Comparison of ENCODE assay signal across 21 mouse cellular contexts in genomic region chr9:119513816-119514215, GRCm38 (mm10).
"Had no signal": no experiment of that assay in that cellular context is flagged by ENCODE, and none has a peak within 500 bp of the region (broad histone marks: within the 10 kb centered on the region; RNA-seq: fewer than 3 reads in every experiment).

No protein-coding gene starts in this region.

- H3K36me3 ChIP-seq: hindbrain, embryonic 10.5 days; hindbrain, embryonic 12.5 days; intestine, embryonic 15.5 days; limb, embryonic 10.5 days; limb, embryonic 12.5 days; liver, embryonic 13.5 days; liver, embryonic 15.5 days had no signal

- H3K4me1 ChIP-seq: limb, embryonic 12.5 days; liver, embryonic 13.5 days; liver, embryonic 15.5 days had no signal

- H3K9ac ChIP-seq: heart, embryonic 13.5 days; heart, embryonic 15.5 days; hindbrain, embryonic 12.5 days; hindbrain, embryonic 14.5 days; intestine, embryonic 15.5 days; limb, embryonic 12.5 days; liver, embryonic 13.5 days; liver, embryonic 15.5 days; liver, postnatal 0 days had no signal

- H3K27ac ChIP-seq: heart, embryonic 13.5 days; heart, embryonic 15.5 days; hindbrain, embryonic 10.5 days; hindbrain, embryonic 12.5 days; hindbrain, embryonic 14.5 days; intestine, embryonic 15.5 days; layer of hippocampus, adult 2 months; left cerebral cortex, adult 2 months; limb, embryonic 10.5 days; limb, embryonic 12.5 days; liver, embryonic 13.5 days; liver, embryonic 15.5 days had no signal

- H3K4me3 ChIP-seq: heart, embryonic 13.5 days; heart, embryonic 15.5 days; hindbrain, embryonic 10.5 days; hindbrain, embryonic 12.5 days; intestine, embryonic 15.5 days; layer of hippocampus, adult 2 months; left cerebral cortex, adult 2 months; limb, embryonic 10.5 days; limb, embryonic 12.5 days; liver, embryonic 13.5 days; liver, embryonic 15.5 days had no signal

- H3K9me3 ChIP-seq: heart, embryonic 13.5 days; heart, embryonic 15.5 days; hindbrain, embryonic 10.5 days; hindbrain, embryonic 12.5 days; intestine, embryonic 15.5 days; limb, embryonic 10.5 days; limb, embryonic 12.5 days; liver, embryonic 13.5 days; liver, embryonic 15.5 days had no signal

- H3K27me3 ChIP-seq: intestine, embryonic 15.5 days had no signal

- DNase-seq: gastrocnemius, postnatal 14 days; heart, postnatal 4 days; kidney, adult 18-20 months; kidney, adult 8-10 months; kidney, postnatal 10 days; kidney, postnatal 25 days; kidney, postnatal 4 days; liver; liver, embryonic 13.5 days; liver, postnatal 0 days had no signal
